Mouse (Mus musculus): Measurements from ENCODE around the gene Dctn3.

- TF ChIP-seq E2F4 (IDR thresholded peaks at IDR 0.05; ENCODE audit: insufficient read depth) (no peak), CEBPB (IDR thresholded peaks at IDR 0.05; ENCODE audit: insufficient read depth, poor library complexity, severe bottlenecking) (no peak), USF1 (IDR thresholded peaks at IDR 0.05; ENCODE audit: low read depth) (no peak), MAX (IDR thresholded peaks at IDR 0.05; ENCODE audit: low read depth) (no peak), POLR2A (IDR thresholded peaks at IDR 0.05; ENCODE audit: insufficient read length, low read depth) (no peak), POLR2AphosphoS2 (IDR thresholded peaks at IDR 0.05; ENCODE audit: insufficient read length, low read depth) (no peak), TCF12 (IDR thresholded peaks at IDR 0.05; ENCODE audit: insufficient read depth, poor library complexity, severe bottlenecking) (no peak)
Measured at GRCm38 (mm10) chr4:41716834-41717233, 6.1 kb downstream of the Dctn3 start.
